Comparison of ENCODE assay signal across 22 mouse cellular contexts in the genomic region with DNA sequence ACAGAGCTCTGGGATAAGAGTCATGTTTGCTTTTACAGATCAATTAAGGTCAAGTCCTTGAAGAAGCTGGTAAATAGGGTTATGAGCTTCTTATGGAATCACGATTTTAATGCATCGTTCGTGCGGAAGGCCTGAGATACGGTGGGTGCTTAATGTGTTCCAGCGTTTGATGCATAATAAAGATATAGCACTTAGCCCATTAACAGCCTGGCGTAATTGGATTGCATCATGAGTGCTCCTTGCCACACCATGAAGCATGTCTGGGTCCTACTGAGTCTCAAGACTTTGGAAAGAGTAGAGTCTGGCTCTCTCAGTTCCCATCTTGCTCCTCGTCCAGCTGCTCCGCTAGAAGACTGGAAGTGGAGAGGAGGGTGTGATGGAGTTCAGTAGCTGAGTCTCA.
DNase-seq lines count a peak whose midpoint lies in the region; ATAC-seq lines count a peak whose summit lies in the region.
"Had no signal": no experiment of that assay in that cellular context is flagged by ENCODE, and none has a peak within 500 bp of the region (broad histone marks: within the 10 kb centered on the region; RNA-seq: fewer than 3 reads in every experiment).

No protein-coding gene starts in this region.

- no peak overlapping the region for H3K4me2 ChIP-seq in midbrain, embryonic 14.5 days (ENCODE audit: low read length)

- H3K36me3 ChIP-seq in midbrain, embryonic 14.5 days (ENCODE audit: control insufficient read depth, insufficient read depth, low read length) = no peaks in the 10 kb centered on the region
- H3K36me3 ChIP-seq: G1E had no signal

- no peak overlapping the region for H3K9ac ChIP-seq in midbrain, embryonic 14.5 days (replicated peaks; ENCODE audit: low read length)

- no peaks in the 10 kb centered on the region for H3K9me3 ChIP-seq in midbrain, embryonic 14.5 days (ENCODE audit: control insufficient read depth, low read length)
- H3K9me3 ChIP-seq: G1E had no signal

- peak; percentile 60 for DNase-seq in MN1 (ENCODE audit: low spot score)
- peak; percentile 67 for DNase-seq in fat pad, adult 2 months (ENCODE audit: extremely low read depth, low read depth, low spot score)
- DNase-seq in gonadal fat pad, adult 2 months (ENCODE audit: low read depth) = peak; percentile 76
- no peak for DNase-seq in midbrain, embryonic 14.5 days
- no peak for DNase-seq in spleen, postnatal 14 days (ENCODE audit: low spot score in 2 of 2)
- DNase-seq in right cerebral cortex, postnatal 25 days = no peak
- DNase-seq: adrenal gland, adult 2 months; adrenal gland, adult 8-10 months; adrenal gland, postnatal 10 days; adrenal gland, postnatal 14 days; adrenal gland, postnatal 25 days; adrenal gland, postnatal 36 days; B cell, adult 2 months; cerebellum, adult 11 months; cerebellum, adult 11-12 months; cerebellum, adult 18-20 months; cerebellum, adult 2 months had no signal

- WGBS in midbrain, embryonic 14.5 days = 93% methylated on average over 9 of the region's 9 CpGs

- no peaks in the 10 kb centered on the region for H3K4me1 ChIP-seq in midbrain, embryonic 14.5 days (ENCODE audit: control insufficient read depth, insufficient read depth, low read length)

- no peak overlapping the region for H3K4me3 ChIP-seq in midbrain, embryonic 14.5 days (replicated peaks; ENCODE audit: low read depth, low read length)

- H3K27me3 ChIP-seq in midbrain, embryonic 14.5 days (ENCODE audit: control insufficient read depth, insufficient read depth, low read length) = no peaks in the 10 kb centered on the region
- H3K27me3 ChIP-seq: CH12.LX, Patski had no signal

- no peak overlapping the region for H3K27ac ChIP-seq in midbrain, embryonic 14.5 days (replicated peaks; ENCODE audit: low read depth, low read length)

- no peak for ATAC-seq in midbrain, embryonic 14.5 days (ENCODE audit: low FRiP score, low TSS enrichment)
- ATAC-seq: activated CD4-positive, CD25-positive, alpha-beta regulatory T cell, adult 4 months; CD4-positive, CD25-positive, alpha-beta regulatory T cell, adult 4 months; Patski had no signal

Comparison
In these comparisons a context has a peak if more than half of its experiments do, and no peak if none do; other contexts are left out.
1. DNase-seq: peak in MN1 (single experiment), fat pad, adult 2 months (single experiment) and gonadal fat pad, adult 2 months (single experiment); none in midbrain, embryonic 14.5 days (single experiment), spleen, postnatal 14 days (0 of 2) and right cerebral cortex, postnatal 25 days (single experiment).